Mouse (Mus musculus): ENCODE results near the gene Mgarp. TPM values are rescaled to one million over a fixed set of nuclear protein-coding genes. Genes with fewer than 3 reads are reported as not detected.

Mgarp gene
- polyA plus RNA-seq, 1 experiment from 2014 or later: 6.7 TPM

- H3K9ac ChIP-seq (ENCODE audit: low read length): no peak overlapping the region
- WGBS: 94% methylated on average over 5 of the region's 5 CpGs
- DNase-seq (ENCODE audit: low spot score) (no peak), ATAC-seq (ENCODE audit: insufficient read depth, low FRiP score, low TSS enrichment) (no peak)
- H3K27ac ChIP-seq (ENCODE audit: low read depth, low read length): no peak overlapping the region
- H3K9me3 ChIP-seq (ENCODE audit: control insufficient read depth, low read length): no peaks in the 10 kb centered on the region
- no peaks in the 10 kb centered on the region; the same call in 1 of the 2 replicates for H3K27me3 ChIP-seq (ENCODE audit: control insufficient read depth, insufficient read depth, low read length)
- no peaks in the 10 kb centered on the region for H3K36me3 ChIP-seq (ENCODE audit: control insufficient read depth, insufficient read depth, low read length)
- no peak overlapping the region for H3K4me3 ChIP-seq (ENCODE audit: low read depth, low read length)
- H3K4me1 ChIP-seq (ENCODE audit: control insufficient read depth, insufficient read depth, low read length): no peaks in the 10 kb centered on the region
- no peak overlapping the region for H3K4me2 ChIP-seq (ENCODE audit: low read depth)
These were observed 4.9 kb downstream of the Mgarp start for GRCm38 (mm10) chr3:51391591-51391990.

DNA sequence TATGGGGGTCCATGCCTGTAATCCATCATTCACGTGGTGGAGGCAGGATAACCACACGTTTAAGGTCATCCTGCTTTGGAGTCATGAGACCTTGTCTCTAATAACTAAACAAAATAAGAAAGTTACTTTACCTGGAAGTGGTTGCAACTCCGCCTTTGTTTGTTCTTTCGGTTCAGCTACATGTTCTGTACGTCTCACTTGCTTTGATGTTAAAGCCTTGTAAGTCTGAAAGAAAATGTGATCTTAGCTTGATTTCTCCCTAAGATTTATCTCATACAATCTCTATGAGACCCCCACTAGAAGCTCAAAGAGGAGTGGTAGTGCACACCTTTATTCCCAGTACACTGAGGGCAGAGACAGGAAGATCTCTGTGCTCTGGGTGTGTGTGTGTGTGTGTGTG lies 5.4 kb downstream of the Mgarp start:
- no peak for DNase-seq (ENCODE audit: low spot score)
- no peak for ATAC-seq (ENCODE audit: insufficient read depth, low FRiP score, low TSS enrichment)
- Histone ChIP-seq H3K9me3 (ENCODE audit: control insufficient read depth, low read length) (no peaks in the 10 kb centered on the region), H3K4me3 (ENCODE audit: low read depth, low read length) (no peak overlapping the region), H3K27ac (ENCODE audit: low read depth, low read length) (no peak overlapping the region), H3K36me3 (ENCODE audit: control insufficient read depth, insufficient read depth, low read length) (no peaks in the 10 kb centered on the region), H3K27me3 (ENCODE audit: control insufficient read depth, insufficient read depth, low read length) (no peaks in the 10 kb centered on the region), H3K4me1 (ENCODE audit: control insufficient read depth, insufficient read depth, low read length) (no peaks in the 10 kb centered on the region), H3K4me2 (ENCODE audit: low read depth) (no peak overlapping the region), H3K9ac (ENCODE audit: low read length) (no peak overlapping the region)
- WGBS: 85% methylated on average over 5 of the region's 5 CpGs

DNA sequence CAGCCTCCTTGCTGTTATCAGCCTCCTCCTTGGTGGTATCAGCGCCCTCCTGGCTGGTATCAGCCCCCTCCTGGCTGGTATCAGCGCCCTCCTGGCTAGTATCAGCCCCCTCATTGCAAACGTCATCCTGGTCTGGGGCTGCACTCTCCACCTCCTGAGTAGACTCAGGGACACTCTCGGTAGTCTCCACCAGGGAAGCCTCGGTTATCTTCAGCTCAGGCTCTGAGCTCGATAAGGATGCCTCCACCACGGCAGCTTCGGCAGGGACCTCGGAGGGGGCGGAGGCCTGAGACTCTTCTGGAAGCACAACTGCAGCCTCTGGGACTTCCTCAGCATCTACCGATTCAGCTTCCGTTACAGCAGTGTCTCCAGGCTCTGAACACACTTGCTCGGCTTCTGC lies 7.6 kb downstream of the Mgarp start:
- ATAC-seq (ENCODE audit: insufficient read depth, low FRiP score, low TSS enrichment): no peak
- Histone ChIP-seq H3K4me3 (ENCODE audit: low read depth, low read length) (no peak overlapping the region), H3K36me3 (ENCODE audit: control insufficient read depth, insufficient read depth, low read length) (no peaks in the 10 kb centered on the region), H3K27me3 (ENCODE audit: control insufficient read depth, insufficient read depth, low read length) (no peaks in the 10 kb centered on the region), H3K4me1 (ENCODE audit: control insufficient read depth, insufficient read depth, low read length) (no peaks in the 10 kb centered on the region), H3K9ac (ENCODE audit: low read length) (no peak overlapping the region; the same call in 1 of the 2 replicates), H3K9me3 (ENCODE audit: control insufficient read depth, low read length) (no peaks in the 10 kb centered on the region), H3K27ac (ENCODE audit: low read depth, low read length) (no peak overlapping the region), H3K4me2 (ENCODE audit: low read depth) (peak overlapping the region; percentile 12)
- WGBS: 3% methylated on average over 13 of the region's 13 CpGs
- DNase-seq (ENCODE audit: low spot score): no peak

DNA sequence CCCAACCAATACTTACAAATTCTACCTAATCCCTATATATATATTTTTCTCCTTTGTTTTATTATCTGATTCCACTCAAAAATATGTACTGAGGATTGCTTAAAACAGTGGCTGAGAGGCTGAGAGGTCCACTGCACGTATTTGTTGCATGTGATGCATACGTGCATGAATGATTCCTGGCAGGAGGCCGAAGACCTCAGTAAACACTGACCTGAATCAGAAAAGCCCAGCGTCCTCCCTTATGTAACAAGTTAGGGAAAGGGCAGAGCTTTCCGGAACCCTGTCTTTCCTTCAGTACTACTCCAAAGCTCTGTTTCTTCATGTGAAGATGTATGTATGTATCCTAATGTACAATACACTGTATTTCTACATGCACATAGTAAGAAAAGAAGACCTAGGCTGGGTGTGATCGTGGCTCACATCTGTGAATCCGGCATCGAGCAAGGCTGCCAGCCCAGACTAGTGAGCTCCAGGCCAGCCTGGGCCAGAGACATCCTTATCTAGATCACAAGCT lies 8.6 kb downstream of the Mgarp start:
- H3K36me3 ChIP-seq (ENCODE audit: control insufficient read depth, insufficient read depth, low read length): no peaks in the 10 kb centered on the region
- H3K27me3 ChIP-seq (ENCODE audit: control insufficient read depth, insufficient read depth, low read length): no peaks in the 10 kb centered on the region
- no peak for ATAC-seq (ENCODE audit: insufficient read depth, low FRiP score, low TSS enrichment)
- no peaks in the 10 kb centered on the region for H3K9me3 ChIP-seq (ENCODE audit: control insufficient read depth, low read length)
- DNase-seq (ENCODE audit: low spot score): no peak
- H3K4me3 ChIP-seq (ENCODE audit: low read depth, low read length): no peak overlapping the region
- WGBS: 73% methylated on average over 8 of the region's 8 CpGs
- no peaks in the 10 kb centered on the region for H3K4me1 ChIP-seq (ENCODE audit: control insufficient read depth, insufficient read depth, low read length)
- H3K4me2 ChIP-seq (ENCODE audit: low read depth): no peak overlapping the region
- H3K27ac ChIP-seq (ENCODE audit: low read depth, low read length): no peak overlapping the region
- H3K9ac ChIP-seq (ENCODE audit: low read length): no peak overlapping the region

- no peak overlapping the region for H3K9ac ChIP-seq (ENCODE audit: low read length)
- no peak for ATAC-seq (ENCODE audit: insufficient read depth, low FRiP score, low TSS enrichment)
- no peaks in the 10 kb centered on the region for H3K4me1 ChIP-seq (ENCODE audit: control insufficient read depth, insufficient read depth, low read length)
- H3K36me3 ChIP-seq (ENCODE audit: control insufficient read depth, insufficient read depth, low read length): no peaks in the 10 kb centered on the region
- DNase-seq (ENCODE audit: low spot score): no peak
- H3K9me3 ChIP-seq (ENCODE audit: control insufficient read depth, low read length): no peaks in the 10 kb centered on the region
- no peak overlapping the region for H3K4me2 ChIP-seq (ENCODE audit: low read depth)
- no peak overlapping the region for H3K27ac ChIP-seq (ENCODE audit: low read depth, low read length)
- no peaks in the 10 kb centered on the region for H3K27me3 ChIP-seq (ENCODE audit: control insufficient read depth, insufficient read depth, low read length)
- WGBS: 90% methylated on average over 3 of the region's 3 CpGs
- H3K4me3 ChIP-seq (ENCODE audit: low read depth, low read length): no peak overlapping the region
These were observed 9.4 kb downstream of the Mgarp start for GRCm38 (mm10) chr3:51387134-51387451.

DNA sequence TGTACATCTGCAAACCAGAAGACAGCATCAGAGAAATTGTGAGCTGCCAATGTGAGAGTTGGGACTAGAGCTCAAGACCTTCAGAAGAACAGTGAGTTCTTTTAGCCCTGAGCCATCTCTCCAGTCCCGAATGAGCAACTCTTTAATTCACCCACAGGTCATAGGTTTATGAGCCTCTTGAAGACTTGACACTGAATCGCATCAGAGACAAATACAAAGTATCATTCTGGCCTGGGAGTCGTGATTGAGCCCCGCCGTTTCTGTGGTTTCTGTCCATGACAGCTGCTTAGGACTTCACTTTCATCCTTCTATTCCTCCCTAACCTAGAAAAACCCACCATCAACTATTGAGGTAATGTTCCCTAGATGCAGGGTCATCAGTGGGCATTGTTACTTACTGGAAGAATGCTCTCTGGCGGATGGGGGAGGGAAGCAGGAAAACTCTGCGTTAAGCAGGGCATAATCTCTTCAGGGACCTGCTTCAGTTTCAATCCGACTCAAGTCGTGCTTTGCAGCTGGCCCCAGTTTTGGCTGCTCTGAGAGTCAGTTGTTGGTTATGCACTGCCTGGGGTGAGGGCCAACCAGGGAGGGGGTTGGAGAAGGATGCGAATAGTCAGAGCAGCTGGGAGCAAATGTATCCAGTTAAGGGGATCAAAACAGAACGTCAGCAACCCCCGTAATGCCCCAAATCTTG lies 10.0 kb downstream of the Mgarp start:
- no peaks in the 10 kb centered on the region for H3K36me3 ChIP-seq (ENCODE audit: control insufficient read depth, insufficient read depth, low read length)
- no peak overlapping the region for H3K4me2 ChIP-seq (ENCODE audit: low read depth)
- no peak for DNase-seq (ENCODE audit: low spot score)
- H3K4me1 ChIP-seq (ENCODE audit: control insufficient read depth, insufficient read depth, low read length): no peaks in the 10 kb centered on the region
- no peak for ATAC-seq (ENCODE audit: insufficient read depth, low FRiP score, low TSS enrichment)
- no peaks in the 10 kb centered on the region for H3K27me3 ChIP-seq (ENCODE audit: control insufficient read depth, insufficient read depth, low read length)
- no peak overlapping the region for H3K9ac ChIP-seq (ENCODE audit: low read length)
- no peaks in the 10 kb centered on the region for H3K9me3 ChIP-seq (ENCODE audit: control insufficient read depth, low read length)
- H3K27ac ChIP-seq (ENCODE audit: low read depth, low read length): no peak overlapping the region
- 50% methylated on average over 12 of the region's 12 CpGs for whole genome bisulfite sequencing
- H3K4me3 ChIP-seq (ENCODE audit: low read depth, low read length): no peak overlapping the region

DNA sequence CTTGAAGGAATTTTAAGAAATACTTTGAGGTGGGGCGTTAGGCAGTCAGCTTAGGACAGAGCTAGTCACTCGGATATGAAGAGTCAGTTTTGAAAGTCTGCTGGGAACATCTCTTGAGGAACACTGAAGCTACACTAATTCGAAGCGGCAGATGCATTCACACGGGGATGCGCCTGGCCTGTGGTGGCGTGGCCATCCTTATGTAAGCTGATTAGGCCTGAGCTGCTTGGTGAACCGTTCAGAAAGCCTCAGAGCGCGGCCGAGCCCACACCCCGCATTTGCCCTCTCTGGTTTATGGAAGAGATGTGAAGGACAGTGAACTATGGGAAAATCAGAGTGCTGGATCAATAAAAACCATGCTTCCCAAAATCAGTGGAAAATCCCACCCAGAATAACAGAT lies 13.1 kb downstream of the Mgarp start:
- ATAC-seq (ENCODE audit: insufficient read depth, low FRiP score, low TSS enrichment): no peak
- DNase-seq (ENCODE audit: low spot score): no peak
- Histone ChIP-seq H3K9ac (ENCODE audit: low read length) (no peak overlapping the region), H3K27me3 (ENCODE audit: control insufficient read depth, insufficient read depth, low read length) (no peaks in the 10 kb centered on the region), H3K36me3 (ENCODE audit: control insufficient read depth, insufficient read depth, low read length) (no peaks in the 10 kb centered on the region), H3K4me3 (ENCODE audit: low read depth, low read length) (no peak overlapping the region), H3K4me1 (ENCODE audit: control insufficient read depth, insufficient read depth, low read length) (no peaks in the 10 kb centered on the region), H3K9me3 (ENCODE audit: control insufficient read depth, low read length) (no peaks in the 10 kb centered on the region), H3K4me2 (ENCODE audit: low read depth) (no peak overlapping the region), H3K27ac (ENCODE audit: low read depth, low read length) (no peak overlapping the region)
- 73% methylated on average over 12 of the region's 12 CpGs for WGBS

DNA sequence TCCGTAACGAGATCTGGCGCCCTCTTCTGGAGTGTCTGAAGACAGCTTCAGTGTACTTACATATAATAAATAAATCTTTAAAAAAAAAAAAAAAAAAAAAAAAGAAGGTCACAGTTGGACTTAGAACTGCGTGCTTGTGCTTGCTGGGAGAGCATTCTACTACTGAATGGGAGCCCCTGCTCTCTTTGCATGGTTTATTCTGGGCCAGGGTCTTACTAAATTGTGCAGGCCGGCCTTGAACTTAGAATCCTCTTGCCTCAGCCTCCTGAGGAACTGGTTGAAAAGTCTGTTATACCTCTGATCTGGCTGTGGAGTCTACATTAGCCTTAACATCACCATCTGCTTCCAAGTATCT lies 15.9 kb downstream of the Mgarp start:
- Histone ChIP-seq H3K9ac (ENCODE audit: low read length) (no peak overlapping the region), H3K27me3 (ENCODE audit: control insufficient read depth, insufficient read depth, low read length) (no peaks in the 10 kb centered on the region), H3K4me3 (ENCODE audit: low read depth, low read length) (no peak overlapping the region), H3K4me2 (ENCODE audit: low read depth) (no peak overlapping the region), H3K9me3 (ENCODE audit: control insufficient read depth, low read length) (no peaks in the 10 kb centered on the region), H3K27ac (ENCODE audit: low read depth, low read length) (no peak overlapping the region), H3K4me1 (ENCODE audit: control insufficient read depth, insufficient read depth, low read length) (no peaks in the 10 kb centered on the region), H3K36me3 (ENCODE audit: control insufficient read depth, insufficient read depth, low read length) (no peaks in the 10 kb centered on the region)
- no peak for DNase-seq (ENCODE audit: low spot score)
- ATAC-seq (ENCODE audit: insufficient read depth, low FRiP score, low TSS enrichment): no peak
- WGBS: 84% methylated on average over 2 of the region's 5 CpGs

GRCm38 (mm10) chr3:51379786-51380659 lies 16.5 kb downstream of the Mgarp start:
- Histone ChIP-seq H3K9me3 (ENCODE audit: control insufficient read depth, low read length) (no peaks in the 10 kb centered on the region), H3K4me1 (ENCODE audit: control insufficient read depth, insufficient read depth, low read length) (no peaks in the 10 kb centered on the region), H3K36me3 (ENCODE audit: control insufficient read depth, insufficient read depth, low read length) (no peaks in the 10 kb centered on the region), H3K9ac (ENCODE audit: low read length) (no peak overlapping the region), H3K4me2 (ENCODE audit: low read depth) (no peak overlapping the region), H3K27ac (ENCODE audit: low read depth, low read length) (no peak overlapping the region), H3K4me3 (ENCODE audit: low read depth, low read length) (no peak overlapping the region), H3K27me3 (ENCODE audit: control insufficient read depth, insufficient read depth, low read length) (no peaks in the 10 kb centered on the region)
- DNase-seq (ENCODE audit: low spot score) (no peak), ATAC-seq (ENCODE audit: insufficient read depth, low FRiP score, low TSS enrichment) (no peak)
- 80% methylated on average over 5 of the region's 5 CpGs for WGBS

Data from neural tube, embryonic 11.5 days (tissue).